Mouse (Mus musculus): ENCODE measurements at regions not wholly inside any gene's neighbourhood (a gene's known extent, or its start where the extent isn't known, plus 50 kb on each side); places are given as distances from the start of the nearest gene placed in this dataset.

- Histone ChIP-seq H3K27ac (replicated peaks; ENCODE audit: low read depth, low read length) (no peak overlapping the region), H3K9ac (ENCODE audit: low read depth, low read length) (no peak overlapping the region), H3K27me3 (replicated peaks; ENCODE audit: control insufficient read depth, insufficient read depth, low read length) (no peaks in the 10 kb centered on the region), H3K9me3 (ENCODE audit: control insufficient read depth, low read length) (no peaks in the 10 kb centered on the region), H3K4me1 (ENCODE audit: control insufficient read depth, insufficient read depth, low read length) (no peaks in the 10 kb centered on the region), H3K36me3 (ENCODE audit: control insufficient read depth, insufficient read depth, low read length) (no peaks in the 10 kb centered on the region), H3K4me3 (ENCODE audit: low read depth, low read length) (no peak overlapping the region), H3K4me2 (ENCODE audit: low read depth, low read length) (no peak overlapping the region)
- 78% methylated on average over 7 of the region's 7 CpGs for WGBS
- DNase-seq (ENCODE audit: low spot score): no peak
- ATAC-seq (ENCODE audit: low read depth): no peak
Measured at GRCm38 (mm10) chr6:135450573-135450972, 88.2 kb downstream of the Emp1 start.

GRCm38 (mm10) chr6:135451165-135451797, 88.9 kb downstream of the Emp1 start:
- ATAC-seq (ENCODE audit: low read depth): no peak
- 90% methylated on average over 8 of the region's 8 CpGs for WGBS

GRCm38 (mm10) chr6:135453041-135453440, 90.7 kb downstream of the Emp1 start:
- WGBS: 95% methylated on average over 3 of the region's 3 CpGs
- Histone ChIP-seq H3K27ac (replicated peaks; ENCODE audit: low read depth, low read length) (no peak overlapping the region), H3K4me2 (ENCODE audit: low read depth, low read length) (no peak overlapping the region), H3K36me3 (ENCODE audit: control insufficient read depth, insufficient read depth, low read length) (no peaks in the 10 kb centered on the region), H3K9me3 (ENCODE audit: control insufficient read depth, low read length) (no peaks in the 10 kb centered on the region), H3K9ac (ENCODE audit: low read depth, low read length) (no peak overlapping the region), H3K4me3 (ENCODE audit: low read depth, low read length) (no peak overlapping the region), H3K4me1 (ENCODE audit: control insufficient read depth, insufficient read depth, low read length) (no peaks in the 10 kb centered on the region), H3K27me3 (replicated peaks; ENCODE audit: control insufficient read depth, insufficient read depth, low read length) (no peaks in the 10 kb centered on the region)
- ATAC-seq (ENCODE audit: low read depth) (no peak), DNase-seq (ENCODE audit: low spot score) (no peak)

More at GRCm38 (mm10) chr6:135451165-135451797, 88.9 kb downstream of the Emp1 start:
- Histone ChIP-seq H3K4me1 (ENCODE audit: control insufficient read depth, insufficient read depth, low read length) (no peaks in the 10 kb centered on the region), H3K4me2 (ENCODE audit: low read depth, low read length) (no peak overlapping the region), H3K9ac (ENCODE audit: low read depth, low read length) (no peak overlapping the region), H3K27ac (replicated peaks; ENCODE audit: low read depth, low read length) (no peak overlapping the region), H3K9me3 (ENCODE audit: control insufficient read depth, low read length) (no peaks in the 10 kb centered on the region), H3K27me3 (replicated peaks; ENCODE audit: control insufficient read depth, insufficient read depth, low read length) (no peaks in the 10 kb centered on the region), H3K36me3 (ENCODE audit: control insufficient read depth, insufficient read depth, low read length) (no peaks in the 10 kb centered on the region), H3K4me3 (ENCODE audit: low read depth, low read length) (no peak overlapping the region)
- no peak for DNase-seq (ENCODE audit: low spot score)

- Histone ChIP-seq H3K9ac (ENCODE audit: low read depth, low read length) (no peak overlapping the region), H3K4me2 (ENCODE audit: low read depth, low read length) (no peak overlapping the region)
Measured at GRCm38 (mm10) chr6:135472495-135472894, 110.2 kb downstream of the Emp1 start.

GRCm38 (mm10) chr6:135473146-135473545, 110.8 kb downstream of the Emp1 start:
- no peak for ATAC-seq (ENCODE audit: low read depth)
- H3K27me3 ChIP-seq (replicated peaks; ENCODE audit: control insufficient read depth, insufficient read depth, low read length): no peaks in the 10 kb centered on the region

More at GRCm38 (mm10) chr6:135472495-135472894, 110.2 kb downstream of the Emp1 start:
- no peak overlapping the region for H3K4me3 ChIP-seq (ENCODE audit: low read depth, low read length)
- H3K27me3 ChIP-seq (replicated peaks; ENCODE audit: control insufficient read depth, insufficient read depth, low read length): no peaks in the 10 kb centered on the region
- DNase-seq (ENCODE audit: low spot score): no peak
- 43% methylated on average over 6 of the region's 6 CpGs for WGBS
- no peaks in the 10 kb centered on the region for H3K9me3 ChIP-seq (ENCODE audit: control insufficient read depth, low read length)
- H3K36me3 ChIP-seq (ENCODE audit: control insufficient read depth, insufficient read depth, low read length): no peaks in the 10 kb centered on the region
- no peak overlapping the region for H3K27ac ChIP-seq (replicated peaks; ENCODE audit: low read depth, low read length)
- no peak for ATAC-seq (ENCODE audit: low read depth)
- no peaks in the 10 kb centered on the region for H3K4me1 ChIP-seq (ENCODE audit: control insufficient read depth, insufficient read depth, low read length)

GRCm38 (mm10) chr6:135488795-135489194, 126.5 kb downstream of the Emp1 start:
- DNase-seq (ENCODE audit: low spot score) (no peak), ATAC-seq (ENCODE audit: low read depth) (no peak)
- H3K9ac ChIP-seq (ENCODE audit: low read depth, low read length): no peak overlapping the region
- H3K36me3 ChIP-seq (ENCODE audit: control insufficient read depth, insufficient read depth, low read length): no peaks in the 10 kb centered on the region
- H3K4me3 ChIP-seq (ENCODE audit: low read depth, low read length): no peak overlapping the region
- 54% methylated on average over 2 of the region's 2 CpGs for WGBS
- no peak overlapping the region for H3K4me2 ChIP-seq (ENCODE audit: low read depth, low read length)
- H3K9me3 ChIP-seq (ENCODE audit: control insufficient read depth, low read length): no peaks in the 10 kb centered on the region
- H3K4me1 ChIP-seq (ENCODE audit: control insufficient read depth, insufficient read depth, low read length): no peaks in the 10 kb centered on the region
- H3K27ac ChIP-seq (replicated peaks; ENCODE audit: low read depth, low read length): no peak overlapping the region
- H3K27me3 ChIP-seq (replicated peaks; ENCODE audit: control insufficient read depth, insufficient read depth, low read length): no peaks in the 10 kb centered on the region

More at GRCm38 (mm10) chr6:135473146-135473545, 110.8 kb downstream of the Emp1 start:
- no peak for DNase-seq (ENCODE audit: low spot score)
- Histone ChIP-seq H3K9ac (ENCODE audit: low read depth, low read length) (no peak overlapping the region), H3K27ac (replicated peaks; ENCODE audit: low read depth, low read length) (no peak overlapping the region), H3K36me3 (ENCODE audit: control insufficient read depth, insufficient read depth, low read length) (no peaks in the 10 kb centered on the region), H3K4me1 (ENCODE audit: control insufficient read depth, insufficient read depth, low read length) (no peaks in the 10 kb centered on the region), H3K4me3 (ENCODE audit: low read depth, low read length) (no peak overlapping the region), H3K4me2 (ENCODE audit: low read depth, low read length) (no peak overlapping the region), H3K9me3 (ENCODE audit: control insufficient read depth, low read length) (no peaks in the 10 kb centered on the region)
- 91% methylated on average over 4 of the region's 4 CpGs for WGBS

- Histone ChIP-seq H3K4me1 (ENCODE audit: control insufficient read depth, insufficient read depth, low read length) (no peaks in the 10 kb centered on the region), H3K4me3 (ENCODE audit: low read depth, low read length) (no peak overlapping the region), H3K9ac (ENCODE audit: low read depth, low read length) (no peak overlapping the region), H3K4me2 (ENCODE audit: low read depth, low read length) (no peak overlapping the region), H3K9me3 (ENCODE audit: control insufficient read depth, low read length) (no peaks in the 10 kb centered on the region), H3K27ac (replicated peaks; ENCODE audit: low read depth, low read length) (no peak overlapping the region), H3K36me3 (ENCODE audit: control insufficient read depth, insufficient read depth, low read length) (no peaks in the 10 kb centered on the region), H3K27me3 (replicated peaks; ENCODE audit: control insufficient read depth, insufficient read depth, low read length) (no peaks in the 10 kb centered on the region)
- DNase-seq (ENCODE audit: low spot score): no peak
- no peak for ATAC-seq (ENCODE audit: low read depth)
- 95% methylated on average over 1 of the region's 1 CpGs for WGBS
Measured at GRCm38 (mm10) chr6:135493983-135494382, 131.6 kb downstream of the Emp1 start.

- Histone ChIP-seq H3K4me3 (ENCODE audit: low read depth, low read length) (no peak overlapping the region), H3K4me2 (ENCODE audit: low read depth, low read length) (no peak overlapping the region), H3K27ac (replicated peaks; ENCODE audit: low read depth, low read length) (no peak overlapping the region), H3K9ac (ENCODE audit: low read depth, low read length) (no peak overlapping the region), H3K9me3 (ENCODE audit: control insufficient read depth, low read length) (no peaks in the 10 kb centered on the region), H3K27me3 (replicated peaks; ENCODE audit: control insufficient read depth, insufficient read depth, low read length) (no peaks in the 10 kb centered on the region), H3K4me1 (ENCODE audit: control insufficient read depth, insufficient read depth, low read length) (no peaks in the 10 kb centered on the region), H3K36me3 (ENCODE audit: control insufficient read depth, insufficient read depth, low read length) (no peaks in the 10 kb centered on the region)
- 61% methylated on average over 2 of the region's 2 CpGs for WGBS
- DNase-seq (ENCODE audit: low spot score): no peak
- no peak for ATAC-seq (ENCODE audit: low read depth)
Measured at GRCm38 (mm10) chr6:135495841-135496240, 133.5 kb downstream of the Emp1 start.

GRCm38 (mm10) chr6:135498592-135498991, 136.2 kb downstream of the Emp1 start:
- H3K27ac ChIP-seq (replicated peaks; ENCODE audit: low read depth, low read length): no peak overlapping the region
- ATAC-seq (ENCODE audit: low read depth): no peak
- no peak for DNase-seq (ENCODE audit: low spot score)
- 90% methylated on average over 6 of the region's 6 CpGs for WGBS
- H3K9me3 ChIP-seq (ENCODE audit: control insufficient read depth, low read length): no peaks in the 10 kb centered on the region
- H3K36me3 ChIP-seq (ENCODE audit: control insufficient read depth, insufficient read depth, low read length): no peaks in the 10 kb centered on the region
- no peaks in the 10 kb centered on the region for H3K4me1 ChIP-seq (ENCODE audit: control insufficient read depth, insufficient read depth, low read length)
- H3K4me2 ChIP-seq (ENCODE audit: low read depth, low read length): no peak overlapping the region
- H3K9ac ChIP-seq (ENCODE audit: low read depth, low read length): no peak overlapping the region
- H3K4me3 ChIP-seq (ENCODE audit: low read depth, low read length): no peak overlapping the region
- no peaks in the 10 kb centered on the region for H3K27me3 ChIP-seq (replicated peaks; ENCODE audit: control insufficient read depth, insufficient read depth, low read length)

Data from embryonic facial prominence, embryonic 14.5 days (tissue).